Mouse (Mus musculus): ENCODE results near the gene Zfp266. TPM values are rescaled to one million over a fixed set of nuclear protein-coding genes. Genes with fewer than 3 reads are reported as not detected.

Zfp266 gene
- total and polyA plus RNA-seq, 3 experiments, result 30.7 to 88.0 (median 31.5) TPM

DNA sequence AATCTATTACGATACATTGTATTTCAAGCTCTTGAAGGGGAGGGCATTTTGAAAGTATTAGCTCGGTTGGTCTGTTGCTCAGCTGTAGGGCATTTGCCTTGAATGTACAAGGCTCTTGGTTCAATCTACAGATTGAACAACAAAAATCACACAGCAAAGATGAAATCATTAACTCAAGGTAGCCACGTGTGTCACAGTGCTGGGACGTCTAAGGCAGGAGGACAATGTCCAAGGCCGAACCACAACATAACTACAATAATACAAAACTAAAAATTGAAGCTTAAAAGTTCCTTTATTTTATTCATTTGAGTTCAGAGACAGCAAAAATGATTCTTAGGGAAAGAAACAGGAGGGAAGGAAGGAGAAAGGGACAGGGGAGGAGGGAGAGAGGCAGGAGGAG is 31.7 kb downstream of the Zfp266 start:
- no peak overlapping the region for H3K9ac ChIP-seq (ENCODE audit: control insufficient read depth, low read depth, low read length, poor library complexity, severe bottlenecking)

DNA sequence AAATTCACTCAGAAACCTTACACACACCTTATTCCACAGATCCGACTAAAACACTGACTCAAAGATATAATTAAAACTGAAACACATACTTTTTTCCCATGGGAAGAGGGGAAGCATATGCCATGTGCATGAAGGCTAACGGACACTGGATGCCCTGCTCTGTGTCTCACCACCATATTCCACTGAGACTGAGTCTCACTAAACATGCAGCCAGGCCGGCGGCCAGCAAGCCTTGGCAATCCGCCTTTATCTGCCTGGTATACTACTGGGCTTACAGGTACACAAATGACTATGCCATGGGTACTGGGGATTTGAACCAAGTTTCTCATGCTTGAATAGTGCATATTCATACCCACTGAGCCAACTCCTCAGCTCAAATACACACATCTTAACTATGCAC is 41.8 kb downstream of the Zfp266 start:
- Histone ChIP-seq H3K4me3 (ENCODE audit: control insufficient read depth in 1 of 2, insufficient read depth in 1 of 2, low read depth in 2 of 2, low read length in 2 of 2) (no peak overlapping the region), H3K27ac (ENCODE audit: control insufficient read depth, low read depth, low read length) (no peak overlapping the region), H3K4me1 (ENCODE audit: control insufficient read depth in 1 of 2, insufficient read depth in 2 of 2, low read length in 2 of 2) (peaks cover 6 to 7% of the 10 kb centered on the region in 2 experiments; a peak in 3 of 4 replicates), H3K36me3 (ENCODE audit: control insufficient read depth in 1 of 2, insufficient read depth in 2 of 2, low read length in 2 of 2) (peaks cover 6 to 31% of the 10 kb centered on the region in 2 experiments), H3K27me3 (ENCODE audit: control insufficient read depth in 1 of 2, insufficient read depth in 2 of 2, low read length in 2 of 2) (no peaks in the 10 kb centered on the region), H3K9ac (ENCODE audit: control insufficient read depth, low read depth, low read length, poor library complexity, severe bottlenecking) (no peak overlapping the region), H3K9me3 (replicated peaks; ENCODE audit: insufficient read depth, low read length) (no peaks in the 10 kb centered on the region), H3K79me2 (ENCODE audit: control insufficient read depth, insufficient read depth, low read length, poor library complexity) (no peaks in the 10 kb centered on the region)
- TF ChIP-seq CTCF (IDR thresholded peaks at IDR 0.05 in 2 of 3, conservative IDR thresholded peaks at IDR 0.05 in 1 of 3; ENCODE audit: control insufficient read depth in 1 of 3, insufficient read depth in 1 of 3, low read depth in 2 of 3, low read length in 3 of 3, poor library complexity in 1 of 3, severe bottlenecking in 1 of 3) (no peak), RCOR1 (IDR thresholded peaks at IDR 0.05; ENCODE audit: low read depth, low read length) (no peak), E2F4 (IDR thresholded peaks at IDR 0.05; ENCODE audit: borderline replicate concordance, low read depth, low read length) (no peak), NELFE (IDR thresholded peaks at IDR 0.05; ENCODE audit: low read depth, low read length) (no peak)
- DNase-seq (ENCODE audit: low read depth, low spot score), result no peak

More for the DNA sequence above, 31.7 kb downstream of the Zfp266 start:
- H3K79me2 ChIP-seq (ENCODE audit: control insufficient read depth, insufficient read depth, low read length, poor library complexity), result peaks cover 20% of the 10 kb centered on the region
- H3K27ac ChIP-seq (ENCODE audit: control insufficient read depth, low read depth, low read length), result no peak overlapping the region
- no peaks in the 10 kb centered on the region for H3K27me3 ChIP-seq (ENCODE audit: control insufficient read depth in 1 of 2, insufficient read depth in 2 of 2, low read length in 2 of 2)
- H3K4me3 ChIP-seq (ENCODE audit: control insufficient read depth in 1 of 2, insufficient read depth in 1 of 2, low read depth in 2 of 2, low read length in 2 of 2), result no peak overlapping the region
- TF ChIP-seq ZKSCAN1 (IDR thresholded peaks at IDR 0.05; ENCODE audit: low read depth, low read length), result no peak
- no peak for TF ChIP-seq TBP (IDR thresholded peaks at IDR 0.05; ENCODE audit: low read depth, low read length)
- no peak for TF ChIP-seq RCOR1 (IDR thresholded peaks at IDR 0.05; ENCODE audit: low read depth, low read length)
- no peak for TF ChIP-seq NRF1 (IDR thresholded peaks at IDR 0.05; ENCODE audit: insufficient read depth, low read depth, low read length, poor library complexity, severe bottlenecking)
- TF ChIP-seq POLR2A (IDR thresholded peaks at IDR 0.05; ENCODE audit: control insufficient read depth in 1 of 2, insufficient read depth in 1 of 2, low read depth in 1 of 2, low read length in 2 of 2, poor library complexity in 1 of 2), result no peak
- TF ChIP-seq TCF12 (IDR thresholded peaks at IDR 0.05; ENCODE audit: low read depth, low read length), result no peak
- no peak for TF ChIP-seq CTCF (IDR thresholded peaks at IDR 0.05 in 2 of 3, conservative IDR thresholded peaks at IDR 0.05 in 1 of 3; ENCODE audit: control insufficient read depth in 1 of 3, insufficient read depth in 1 of 3, low read depth in 2 of 3, low read length in 3 of 3, poor library complexity in 1 of 3, severe bottlenecking in 1 of 3)
- no peak for TF ChIP-seq ZMIZ1 (IDR thresholded peaks at IDR 0.05; ENCODE audit: low read depth, low read length)
- TF ChIP-seq GATA1 (IDR thresholded peaks at IDR 0.05; ENCODE audit: low read depth, low read length), result no peak
- TF ChIP-seq JUND (IDR thresholded peaks at IDR 0.05; ENCODE audit: low read depth, low read length), result no peak
- TF ChIP-seq E2F4 (IDR thresholded peaks at IDR 0.05; ENCODE audit: borderline replicate concordance, low read depth, low read length), result no peak
- TF ChIP-seq GABPA (IDR thresholded peaks at IDR 0.05; ENCODE audit: low read depth, low read length), result no peak
- TF ChIP-seq CHD2 (IDR thresholded peaks at IDR 0.05; ENCODE audit: low read length), result no peak
- no peak for TF ChIP-seq MYB (IDR thresholded peaks at IDR 0.05; ENCODE audit: low read depth, low read length)
- TF ChIP-seq ZNF384 (IDR thresholded peaks at IDR 0.05; ENCODE audit: low read depth, low read length), result no peak
- no peak for TF ChIP-seq BHLHE40 (IDR thresholded peaks at IDR 0.05; ENCODE audit: borderline replicate concordance, low read depth, low read length)
- TF ChIP-seq MEF2A (IDR thresholded peaks at IDR 0.05; ENCODE audit: extremely low read depth, insufficient replicate concordance, low read depth, low read length, poor library complexity, severe bottlenecking), result no peak
- H3K36me3 ChIP-seq (ENCODE audit: control insufficient read depth in 1 of 2, insufficient read depth in 2 of 2, low read length in 2 of 2), result peaks cover 0 to 24% of the 10 kb centered on the region in 2 experiments; a peak in 3 of 4 replicates
- H3K9me3 ChIP-seq (replicated peaks; ENCODE audit: insufficient read depth, low read length), result no peaks in the 10 kb centered on the region
- no peak for DNase-seq (ENCODE audit: low read depth, low spot score)
- H3K4me1 ChIP-seq (ENCODE audit: control insufficient read depth in 1 of 2, insufficient read depth in 2 of 2, low read length in 2 of 2), result peaks cover 6 to 11% of the 10 kb centered on the region in 2 experiments
